Mouse (Mus musculus): ENCODE results near the gene Lrrc34. TPM values are rescaled to one million over a fixed set of nuclear protein-coding genes. Genes with fewer than 3 reads are reported as not detected.

Gene Lrrc34
- total and polyA plus RNA-seq, 3 experiments, result not detected

DNA sequence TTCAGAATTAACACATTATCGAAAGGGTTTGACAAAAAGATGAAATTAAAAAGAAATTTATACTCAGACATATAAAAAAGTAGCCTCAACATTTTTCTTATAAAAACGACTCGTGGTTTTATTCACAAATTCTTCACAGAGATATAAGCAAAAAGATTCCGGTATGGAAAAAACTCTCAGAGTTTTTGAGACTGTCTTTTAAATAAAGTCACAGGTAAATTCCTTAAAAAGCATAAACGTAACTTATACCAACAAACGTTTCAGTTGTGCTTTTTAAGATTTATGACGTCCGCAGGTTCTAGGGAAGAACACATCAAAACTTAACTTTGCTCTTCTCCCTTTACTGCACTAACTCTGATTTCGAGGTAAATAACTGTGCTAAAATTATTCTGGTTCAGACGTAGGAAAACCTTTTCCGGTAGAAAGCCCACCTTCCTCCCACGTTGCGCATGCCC lies 46.0 kb downstream of the Lrrc34 start (continued):
- no peak for TF ChIP-seq GABPA (IDR thresholded peaks at IDR 0.05; ENCODE audit: insufficient replicate concordance, low read depth, low read length)
- TF ChIP-seq RAD21 (IDR thresholded peaks at IDR 0.05; ENCODE audit: low read depth, low read length), result no peak
- peak; percentile 71; the same call in 1 of the 2 replicates for TF ChIP-seq TBP (conservative IDR thresholded peaks at IDR 0.05; ENCODE audit: low read depth, low read length)
- peak; percentile 98 for TF ChIP-seq NRF1 (IDR thresholded peaks at IDR 0.05; ENCODE audit: low read depth, low read length)
- TF ChIP-seq E2F4 (IDR thresholded peaks at IDR 0.05; ENCODE audit: insufficient replicate concordance, low read depth, low read length), result no peak

DNA sequence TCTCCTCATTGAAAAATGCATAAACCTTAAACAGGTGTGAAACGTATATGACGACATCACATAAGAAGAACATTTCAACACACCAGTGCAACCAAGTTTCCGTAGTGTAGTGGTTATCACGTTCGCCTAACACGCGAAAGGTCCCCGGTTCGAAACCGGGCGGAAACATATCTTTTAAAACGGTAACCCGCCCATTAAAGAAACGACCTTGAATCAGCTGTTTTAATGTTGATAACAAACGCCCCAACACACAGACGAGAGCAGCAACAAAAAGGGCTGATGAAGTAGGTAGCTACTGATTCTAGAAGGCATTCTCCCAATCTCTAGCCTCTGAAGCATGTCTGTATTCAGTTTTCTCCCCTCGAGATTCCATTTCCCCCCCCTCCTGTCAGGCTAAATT lies 46.5 kb downstream of the Lrrc34 start:
- Histone ChIP-seq H3K27ac (ENCODE audit: insufficient read depth, low read depth) (peak overlapping the region; percentile 59; the same call in 1 of the 2 replicates), H3K9ac (ENCODE audit: insufficient read depth, low read depth) (peak overlapping the region; percentile 40; the same call in 1 of the 2 replicates), H3K4me1 (ENCODE audit: control insufficient read depth in 1 of 2, insufficient read depth in 2 of 2) (peaks cover 3 to 32% of the 10 kb centered on the region in 2 experiments; a peak in 3 of 4 replicates), H3K79me2 (replicated peaks; ENCODE audit: control insufficient read depth, extremely low read depth, insufficient read depth, poor library complexity, severe bottlenecking) (peaks cover 24% of the 10 kb centered on the region), H3K4me2 (ENCODE audit: insufficient read depth, low read depth, poor library complexity, severe bottlenecking) (peak overlapping the region; percentile 61; the same call in 1 of the 2 replicates), H3K4me3 (replicated peaks in 1 of 3; ENCODE audit: low read depth in 2 of 3, low read length in 2 of 3, poor library complexity in 1 of 3) (peak overlapping the region; percentile 62 to 77 (median 62)), H3K36me3 (replicated peaks in 1 of 2; ENCODE audit: control insufficient read depth in 1 of 2, insufficient read depth in 1 of 2, low read length in 1 of 2) (peaks cover 6 to 16% of the 10 kb centered on the region in 2 experiments), H3K9me3 (replicated peaks; ENCODE audit: low read length) (no peaks in the 10 kb centered on the region), H3K27me3 (replicated peaks) (no peaks in the 10 kb centered on the region)
- DNase-seq (ENCODE audit: extremely low read depth), result peak; percentile 94
- in situ Hi-C loops (cut with MboI; ENCODE audit: low pct_ligation_motif_present, low pct_unique_long_range_greater_than_20kb, low sequenced_read_pairs), result no loop called here
- dilution Hi-C loops (cut with MboI; ENCODE audit: extremely low pct_ligation_motif_present, extremely low pct_unique_long_range_greater_than_20kb, low sequenced_read_pairs), result no loop called here
- 0 out of 2 replicates have a peak, but pooled peaks have one; percentile 6 for TF ChIP-seq MXI1 (IDR thresholded peaks at IDR 0.05; ENCODE audit: low read depth, low read length)
- TF ChIP-seq UBTF (IDR thresholded peaks at IDR 0.05; ENCODE audit: low read depth, low read length), result no peak
- no peak for TF ChIP-seq JUN (IDR thresholded peaks at IDR 0.05; ENCODE audit: insufficient read depth, low read depth, low read length)
- TF ChIP-seq TBP (conservative IDR thresholded peaks at IDR 0.05; ENCODE audit: low read depth, low read length), result peak; percentile 100
- no peak for TF ChIP-seq GABPA (IDR thresholded peaks at IDR 0.05; ENCODE audit: insufficient replicate concordance, low read depth, low read length)
- peak; percentile 89; the same call in 1 of the 2 replicates for TF ChIP-seq SIN3A (IDR thresholded peaks at IDR 0.05; ENCODE audit: low read length)
- peak; percentile 61; the same call in 1 of the 2 replicates for TF ChIP-seq CHD1 (IDR thresholded peaks at IDR 0.05; ENCODE audit: low read depth, low read length)
- peak; percentile 82; the same call in 1 of the 2 replicates for TF ChIP-seq KAT2A (IDR thresholded peaks at IDR 0.05; ENCODE audit: insufficient replicate concordance, low read length)
- 0 out of 2 replicates have a peak, but pooled peaks have one; percentile 85 for TF ChIP-seq E2F4 (IDR thresholded peaks at IDR 0.05; ENCODE audit: insufficient replicate concordance, low read depth, low read length)
- TF ChIP-seq MYC (IDR thresholded peaks at IDR 0.05; ENCODE audit: low read depth, low read length), result 0 out of 2 replicates have a peak, but pooled peaks have one; percentile 1
- TF ChIP-seq ELF1 (IDR thresholded peaks at IDR 0.05; ENCODE audit: low read depth, low read length), result peak; percentile 96
- TF ChIP-seq POLR2AphosphoS2 (IDR thresholded peaks at IDR 0.05; ENCODE audit: low read depth, low read length), result no peak
- no peak for TF ChIP-seq CTCF (conservative IDR thresholded peaks at IDR 0.05 in 1 of 2, IDR thresholded peaks at IDR 0.05 in 1 of 2; ENCODE audit: low read depth in 2 of 2, low read length in 2 of 2)
- TF ChIP-seq RAD21 (IDR thresholded peaks at IDR 0.05; ENCODE audit: low read depth, low read length), result no peak
- no peak for TF ChIP-seq JUND (conservative IDR thresholded peaks at IDR 0.05; ENCODE audit: low read depth, low read length)
- TF ChIP-seq BHLHE40 (IDR thresholded peaks at IDR 0.05; ENCODE audit: low read depth, low read length), result no peak
- TF ChIP-seq NRF1 (IDR thresholded peaks at IDR 0.05; ENCODE audit: low read depth, low read length), result peak; percentile 65
- no peak for TF ChIP-seq TCF12 (IDR thresholded peaks at IDR 0.05; ENCODE audit: low read depth, low read length)
- 0 out of 2 replicates have a peak, but pooled peaks have one; percentile 10 for TF ChIP-seq IRF4 (IDR thresholded peaks at IDR 0.05; ENCODE audit: low read depth, low read length)
- peak; percentile 98 for TF ChIP-seq MAFK (IDR thresholded peaks at IDR 0.05; ENCODE audit: insufficient replicate concordance, low read length)
